Mouse (Mus musculus): ENCODE data around the gene Nos1ap. TPM values are rescaled to one million over a fixed set of nuclear protein-coding genes. Genes with fewer than 3 reads are reported as not detected.
A peak's percentile ranks its signal among the peaks of the same experiment; 100 is the strongest.

The Nos1ap gene
- polyA plus RNA-seq, 1 experiment from 2014 or later = 28.3 TPM

DNA sequence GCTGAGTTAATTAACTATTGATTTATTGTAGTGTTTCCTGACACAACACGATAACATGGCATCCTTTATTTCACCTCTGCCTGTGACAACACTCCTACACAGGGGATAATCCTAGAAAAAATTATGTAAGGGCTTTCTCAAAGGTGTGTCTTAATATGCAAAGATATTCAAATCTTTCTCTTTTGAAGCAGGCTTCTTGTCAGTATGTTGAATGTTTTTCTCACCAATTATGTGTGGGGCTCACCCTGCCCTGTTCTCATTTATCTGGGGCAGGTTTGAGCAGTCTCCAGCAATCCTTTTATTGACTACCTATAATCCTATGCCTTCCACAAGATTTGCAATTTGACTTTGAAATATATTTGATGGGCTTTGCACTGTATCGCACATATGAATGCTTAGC lies 97.1 kb downstream of the Nos1ap start:
- no peaks in the 10 kb centered on the region for H3K36me3 ChIP-seq (replicated peaks)
- no peak overlapping the region for H3K4me3 ChIP-seq
- no peak overlapping the region for H3K4me2 ChIP-seq
- H3K27me3 ChIP-seq (replicated peaks) = no peaks in the 10 kb centered on the region
- peak; percentile 56 for ATAC-seq (replicated peaks)
- H3K4me1 ChIP-seq = peaks cover 3% of the 10 kb centered on the region; the same call in 1 of the 2 replicates
- H3K27ac ChIP-seq = no peak overlapping the region; the same call in 1 of the 2 replicates
- no peaks in the 10 kb centered on the region for H3K9me3 ChIP-seq
- WGBS = 57% methylated on average over 2 of the region's 2 CpGs
- no peak overlapping the region for H3K9ac ChIP-seq

DNA sequence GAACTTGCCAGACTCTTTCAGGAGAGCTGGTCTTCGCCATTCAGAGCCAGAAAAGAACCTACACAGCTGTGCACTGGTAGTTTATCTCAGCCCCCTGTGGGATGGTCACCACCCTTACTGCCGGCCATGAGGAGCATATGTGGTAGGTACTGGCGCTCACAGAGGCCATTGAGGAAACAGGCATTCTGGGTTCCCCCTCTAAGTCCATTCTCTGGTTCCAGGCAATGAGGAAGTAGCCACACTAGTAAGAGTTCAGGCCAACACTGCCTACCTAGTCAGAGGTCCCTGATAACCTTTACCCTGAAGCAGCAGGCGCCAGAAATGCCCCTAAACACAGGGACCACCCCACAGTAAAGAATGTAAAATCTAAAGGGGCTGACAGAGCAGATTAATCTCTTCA lies 97.6 kb downstream of the Nos1ap start:
- 78% methylated on average over 4 of the region's 4 CpGs for WGBS
- peak; percentile 35; the same call in 1 of the 2 replicates for ATAC-seq (replicated peaks)
- Histone ChIP-seq H3K27ac (no peak overlapping the region), H3K9ac (no peak overlapping the region), H3K36me3 (replicated peaks) (no peaks in the 10 kb centered on the region), H3K27me3 (replicated peaks) (no peaks in the 10 kb centered on the region), H3K4me1 (peaks cover 3% of the 10 kb centered on the region; the same call in 1 of the 2 replicates), H3K9me3 (no peaks in the 10 kb centered on the region), H3K4me2 (no peak overlapping the region), H3K4me3 (no peak overlapping the region)

DNA sequence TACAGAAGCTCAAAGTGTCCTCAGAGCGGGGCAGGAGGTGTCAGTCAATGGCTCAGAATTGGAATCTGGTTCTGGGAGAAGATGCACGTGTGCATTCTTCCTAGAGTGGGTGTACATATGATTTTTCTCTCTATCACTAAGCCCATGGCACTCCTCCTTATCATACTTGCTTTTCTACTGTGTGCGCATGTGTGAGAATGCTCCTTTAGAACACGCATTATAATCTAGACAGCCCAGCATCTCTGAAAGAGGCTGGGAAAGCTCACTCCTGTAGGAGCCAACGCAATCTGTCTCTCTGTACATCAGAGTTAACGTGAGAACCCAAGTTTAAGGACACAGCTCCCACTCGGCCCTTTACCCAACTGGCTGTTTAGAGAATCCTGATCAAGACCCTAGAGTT lies 99.7 kb downstream of the Nos1ap start:
- Histone ChIP-seq H3K4me2 (no peak overlapping the region), H3K4me1 (peaks cover 9% of the 10 kb centered on the region), H3K4me3 (no peak overlapping the region), H3K27ac (no peak overlapping the region), H3K9ac (no peak overlapping the region), H3K27me3 (replicated peaks) (no peaks in the 10 kb centered on the region), H3K9me3 (no peaks in the 10 kb centered on the region), H3K36me3 (replicated peaks) (no peaks in the 10 kb centered on the region)
- 87% methylated on average over 7 of the region's 7 CpGs for WGBS
- no peak for ATAC-seq (replicated peaks)

DNA sequence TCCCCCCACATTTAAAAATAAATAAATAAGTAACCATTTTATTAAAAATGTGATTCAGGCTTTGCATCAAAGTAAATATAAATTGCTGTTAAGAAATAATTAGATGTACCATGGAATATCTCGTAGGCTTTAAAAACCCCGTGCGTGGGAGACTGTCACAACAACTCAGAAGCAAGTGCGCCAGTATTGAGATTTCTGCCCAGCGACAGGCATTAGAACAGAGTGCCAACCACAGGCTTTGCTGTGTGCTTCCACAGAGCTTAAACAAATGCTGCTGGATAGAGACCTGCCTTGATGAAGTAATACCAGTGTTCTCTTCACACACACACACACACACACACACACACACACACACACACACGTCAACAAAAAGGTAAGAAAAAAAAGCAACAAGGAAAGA lies 100.2 kb downstream of the Nos1ap start:
- H3K9me3 ChIP-seq = no peaks in the 10 kb centered on the region
- no peak overlapping the region for H3K27ac ChIP-seq
- H3K4me2 ChIP-seq = no peak overlapping the region
- peaks cover 13% of the 10 kb centered on the region for H3K4me1 ChIP-seq
- no peaks in the 10 kb centered on the region for H3K27me3 ChIP-seq (replicated peaks)
- no peaks in the 10 kb centered on the region for H3K36me3 ChIP-seq (replicated peaks)
- 84% methylated on average over 6 of the region's 6 CpGs for WGBS
- ATAC-seq (replicated peaks) = no peak
- H3K4me3 ChIP-seq = no peak overlapping the region
- H3K9ac ChIP-seq = no peak overlapping the region

DNA sequence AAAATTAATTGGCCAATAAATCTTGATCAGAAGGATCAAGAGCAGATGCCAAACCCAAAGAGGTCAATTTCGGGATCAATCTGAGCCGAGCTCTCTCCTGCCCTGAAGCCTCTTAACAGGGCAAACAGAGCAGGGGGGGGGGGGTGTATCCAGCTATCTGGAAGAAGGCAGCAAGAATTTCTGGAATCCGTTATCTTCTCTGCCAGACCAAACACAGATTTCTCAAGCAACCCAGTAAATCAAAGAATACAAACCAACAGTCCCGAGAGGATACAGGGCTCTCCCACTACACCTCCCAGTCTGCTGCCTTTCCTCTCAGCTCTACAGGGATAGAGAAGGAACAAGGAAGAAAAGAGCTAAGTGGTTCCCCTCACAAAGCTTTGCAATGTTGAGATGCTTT lies 104.5 kb downstream of the Nos1ap start:
- H3K27ac ChIP-seq = no peak overlapping the region

DNA sequence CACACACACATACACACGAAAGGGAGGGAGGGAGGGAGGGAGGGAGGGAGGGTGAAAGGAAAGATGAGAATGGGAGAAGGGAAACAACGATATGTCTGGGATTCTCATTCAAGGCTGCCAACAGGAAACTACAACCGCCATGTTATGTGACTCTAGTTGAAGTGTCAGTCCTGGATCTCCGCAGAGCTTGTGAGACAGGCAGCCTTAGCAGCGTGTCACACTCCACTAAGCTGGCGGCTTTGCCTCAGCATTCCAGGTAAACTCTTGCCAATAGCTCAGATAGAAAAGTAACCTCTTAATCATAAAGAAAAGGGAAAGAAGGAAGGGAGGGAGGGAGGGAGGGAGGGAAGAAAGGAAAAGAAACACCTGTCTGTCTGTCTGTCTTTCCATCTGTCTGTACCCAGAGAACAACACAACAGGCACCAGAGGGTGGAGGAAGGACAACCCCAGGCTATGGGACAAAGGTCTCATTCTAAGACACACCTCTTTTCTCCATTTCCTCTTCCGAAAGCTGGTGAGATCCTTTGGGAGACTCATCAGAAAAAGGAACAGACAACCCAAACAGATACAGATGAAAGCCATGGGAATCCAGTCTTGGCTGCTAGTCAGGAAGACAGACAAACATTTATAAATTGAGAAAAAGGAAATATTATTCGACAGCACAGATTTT lies 107.3 kb downstream of the Nos1ap start:
- H3K4me2 ChIP-seq = no peak overlapping the region
- no peak overlapping the region for H3K9ac ChIP-seq
- no peak overlapping the region for H3K27ac ChIP-seq
- H3K4me1 ChIP-seq = peaks cover 29% of the 10 kb centered on the region
- no peak for ATAC-seq (replicated peaks)
- H3K4me3 ChIP-seq = no peak overlapping the region
- H3K27me3 ChIP-seq (replicated peaks) = no peaks in the 10 kb centered on the region
- H3K36me3 ChIP-seq (replicated peaks) = no peaks in the 10 kb centered on the region
- WGBS = 78% methylated on average over 7 of the region's 8 CpGs
- no peaks in the 10 kb centered on the region for H3K9me3 ChIP-seq

More for the DNA sequence above, 104.5 kb downstream of the Nos1ap start:
- Histone ChIP-seq H3K9ac (no peak overlapping the region), H3K4me3 (no peak overlapping the region), H3K4me1 (peaks cover 16% of the 10 kb centered on the region), H3K36me3 (replicated peaks) (no peaks in the 10 kb centered on the region), H3K4me2 (no peak overlapping the region), H3K9me3 (no peaks in the 10 kb centered on the region), H3K27me3 (replicated peaks) (no peaks in the 10 kb centered on the region)
- no peak for ATAC-seq (replicated peaks)
- WGBS = 37% methylated on average over 4 of the region's 4 CpGs

DNA sequence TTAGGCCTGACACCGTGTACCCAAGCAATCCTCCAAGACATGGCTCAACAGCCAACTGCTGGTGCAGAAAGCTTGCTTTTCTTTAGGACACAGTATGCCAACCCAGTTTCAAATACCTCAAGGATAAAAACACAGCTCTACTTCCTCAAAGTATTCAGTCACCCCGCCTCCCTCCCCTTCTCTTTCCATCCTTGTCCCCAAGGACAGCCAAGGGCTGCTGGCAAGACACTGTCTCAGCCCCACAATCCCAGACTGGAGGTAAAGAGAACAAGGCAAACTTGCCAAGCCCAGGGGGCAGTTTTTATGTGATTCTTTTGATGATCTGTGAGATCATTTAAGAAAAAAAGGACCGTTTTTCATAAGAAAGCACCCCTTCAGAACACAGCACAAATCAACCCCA lies 108.6 kb downstream of the Nos1ap start:
- Histone ChIP-seq H3K4me2 (no peak overlapping the region), H3K36me3 (replicated peaks) (no peaks in the 10 kb centered on the region), H3K27ac (no peak overlapping the region), H3K4me1 (peaks cover 33% of the 10 kb centered on the region), H3K4me3 (no peak overlapping the region), H3K9me3 (no peaks in the 10 kb centered on the region), H3K9ac (no peak overlapping the region), H3K27me3 (replicated peaks) (no peaks in the 10 kb centered on the region)
- ATAC-seq (replicated peaks) = no peak
- 68% methylated on average over 3 of the region's 3 CpGs for WGBS

DNA sequence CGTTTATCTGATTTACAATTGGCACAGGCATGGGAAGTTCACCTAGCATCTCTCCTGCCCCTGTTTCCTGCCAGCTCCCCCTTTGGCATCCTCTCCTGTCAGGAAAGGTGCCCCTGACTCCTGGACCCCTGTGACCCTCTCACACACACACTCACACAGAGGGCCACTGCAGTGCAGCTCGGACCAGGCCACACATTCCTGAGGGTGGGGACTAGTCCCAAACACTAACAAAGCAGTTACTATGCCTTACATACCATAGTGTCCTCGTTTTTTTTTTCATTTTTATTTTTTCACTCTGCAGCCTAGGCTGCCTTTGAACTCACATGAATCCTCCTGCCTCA lies 110.2 kb downstream of the Nos1ap start:
- Histone ChIP-seq H3K9me3 (no peaks in the 10 kb centered on the region), H3K9ac (no peak overlapping the region), H3K27ac (no peak overlapping the region), H3K4me2 (no peak overlapping the region), H3K36me3 (replicated peaks) (no peaks in the 10 kb centered on the region), H3K27me3 (replicated peaks) (no peaks in the 10 kb centered on the region), H3K4me1 (peaks cover 23% of the 10 kb centered on the region), H3K4me3 (no peak overlapping the region)
- 31% methylated on average over 3 of the region's 3 CpGs for WGBS
- ATAC-seq (replicated peaks) = no peak

DNA sequence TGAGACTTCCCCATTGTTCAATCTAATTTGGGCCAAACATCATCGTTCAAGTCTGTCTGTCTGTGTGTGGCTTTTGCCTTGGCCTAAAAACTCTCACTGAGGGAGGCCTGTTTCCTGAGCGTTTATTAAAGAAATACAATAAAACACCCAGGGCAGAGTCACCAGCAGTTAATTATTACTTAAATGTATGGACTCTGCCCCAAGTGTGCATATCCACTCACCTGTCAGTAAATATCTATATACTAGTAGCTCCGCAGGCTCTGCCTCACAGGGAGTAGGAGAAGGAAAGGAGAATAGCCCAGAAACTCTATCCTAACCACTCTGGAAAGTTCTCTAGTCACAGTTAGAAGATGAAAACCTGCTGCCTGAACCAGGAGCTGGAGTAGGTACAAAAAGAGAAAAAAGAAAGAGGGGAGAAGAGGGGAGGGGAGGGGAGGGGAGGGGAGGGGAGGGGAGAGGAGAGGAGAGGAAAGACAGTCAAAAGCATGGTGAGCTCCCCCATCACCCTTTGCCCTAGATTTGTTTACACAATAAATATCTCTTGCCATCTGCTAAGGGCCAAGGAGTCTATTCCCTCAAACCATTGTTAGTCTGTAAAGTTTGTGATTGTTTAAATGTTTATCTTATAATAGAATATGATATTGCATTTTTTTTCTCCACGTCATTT lies 110.7 kb downstream of the Nos1ap start:
- no peak for ATAC-seq (replicated peaks)
- Histone ChIP-seq H3K4me2 (no peak overlapping the region), H3K27me3 (replicated peaks) (no peaks in the 10 kb centered on the region), H3K9ac (no peak overlapping the region), H3K27ac (no peak overlapping the region), H3K4me1 (peaks cover 23% of the 10 kb centered on the region), H3K4me3 (no peak overlapping the region), H3K36me3 (replicated peaks) (no peaks in the 10 kb centered on the region), H3K9me3 (no peaks in the 10 kb centered on the region)
- 55% methylated on average over 4 of the region's 4 CpGs for WGBS

DNA sequence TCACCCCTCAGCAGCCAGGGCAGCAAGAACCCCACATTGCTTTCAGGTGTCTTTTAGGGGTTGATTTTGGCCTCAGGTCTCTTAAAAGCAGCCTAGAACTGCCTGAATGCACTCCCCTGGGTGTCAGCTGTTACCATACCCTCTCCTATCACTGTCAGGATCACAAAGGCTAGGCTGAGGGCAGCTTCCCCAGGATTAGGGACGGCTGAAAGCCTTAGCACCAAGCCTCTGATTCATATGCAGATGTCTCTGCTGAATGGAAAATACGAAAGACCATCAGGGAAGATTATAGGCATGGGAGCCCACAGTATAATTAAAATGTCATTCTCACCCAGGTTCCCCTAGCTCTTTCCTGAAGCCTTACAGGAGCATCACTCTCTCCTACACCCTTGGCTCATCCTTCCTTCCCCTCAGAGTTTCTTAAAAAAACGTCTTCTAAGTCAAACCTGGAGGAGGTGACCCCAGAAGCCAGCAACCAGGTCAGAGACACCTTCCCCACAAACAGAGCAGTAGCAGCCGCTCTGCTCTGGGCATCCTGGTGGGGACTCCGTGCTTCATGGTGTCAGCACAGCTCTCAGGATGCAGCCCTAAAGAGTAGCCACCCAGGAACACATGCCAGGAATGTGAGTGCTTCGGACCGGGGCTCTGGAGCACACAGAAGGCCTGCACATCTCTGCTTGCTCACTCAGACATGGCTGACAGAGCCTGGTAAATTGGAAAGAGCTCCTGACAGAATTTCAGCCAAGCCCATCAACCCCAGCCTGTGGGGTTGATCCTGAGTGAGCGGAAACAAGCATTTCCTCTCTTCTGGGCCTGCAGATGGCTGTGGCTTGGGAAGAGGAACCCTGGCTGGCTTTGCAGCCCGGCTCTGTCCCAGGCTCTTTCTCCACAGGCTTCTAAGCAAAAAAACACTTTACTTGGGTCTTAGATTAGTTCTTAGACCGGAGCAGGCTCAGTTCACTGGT lies 111.7 kb downstream of the Nos1ap start:
- H3K36me3 ChIP-seq (replicated peaks) = no peaks in the 10 kb centered on the region
- no peaks in the 10 kb centered on the region for H3K9me3 ChIP-seq
- WGBS = 15% methylated on average over 10 of the region's 10 CpGs
- no peak overlapping the region for H3K4me2 ChIP-seq
- ATAC-seq (replicated peaks) = peak; percentile 62
- H3K4me1 ChIP-seq = peaks cover 23% of the 10 kb centered on the region
- no peaks in the 10 kb centered on the region for H3K27me3 ChIP-seq (replicated peaks)
- H3K4me3 ChIP-seq = no peak overlapping the region
- no peak overlapping the region for H3K9ac ChIP-seq
- H3K27ac ChIP-seq = no peak overlapping the region; the same call in 1 of the 2 replicates

DNA sequence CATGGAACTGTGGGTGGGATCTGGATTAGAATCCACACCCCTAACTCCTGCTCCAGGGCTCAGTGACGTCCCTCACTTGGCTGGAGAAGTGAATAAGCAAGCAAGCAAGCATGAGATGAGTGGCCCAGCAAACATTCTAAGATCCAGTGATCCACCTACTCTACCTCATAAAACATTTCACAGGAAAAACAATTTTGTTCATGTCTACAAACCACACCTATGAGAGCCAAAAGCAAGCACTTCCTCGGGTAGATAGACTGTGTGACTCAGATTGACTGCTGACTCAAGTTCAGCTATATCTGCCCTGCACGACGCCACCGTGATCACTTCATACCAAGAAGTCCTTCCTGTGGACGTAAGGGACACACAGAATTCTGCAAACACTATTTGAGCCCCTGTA lies 116.2 kb downstream of the Nos1ap start:
- H3K9ac ChIP-seq = no peak overlapping the region
- no peak overlapping the region for H3K4me2 ChIP-seq
- ATAC-seq (replicated peaks) = no peak
- H3K4me1 ChIP-seq = peaks cover 14% of the 10 kb centered on the region
- H3K4me3 ChIP-seq = no peak overlapping the region
- no peak overlapping the region for H3K27ac ChIP-seq
- H3K9me3 ChIP-seq = no peaks in the 10 kb centered on the region
- 82% methylated on average over 6 of the region's 6 CpGs for WGBS
- no peaks in the 10 kb centered on the region for H3K36me3 ChIP-seq (replicated peaks)
- no peaks in the 10 kb centered on the region for H3K27me3 ChIP-seq (replicated peaks)

DNA sequence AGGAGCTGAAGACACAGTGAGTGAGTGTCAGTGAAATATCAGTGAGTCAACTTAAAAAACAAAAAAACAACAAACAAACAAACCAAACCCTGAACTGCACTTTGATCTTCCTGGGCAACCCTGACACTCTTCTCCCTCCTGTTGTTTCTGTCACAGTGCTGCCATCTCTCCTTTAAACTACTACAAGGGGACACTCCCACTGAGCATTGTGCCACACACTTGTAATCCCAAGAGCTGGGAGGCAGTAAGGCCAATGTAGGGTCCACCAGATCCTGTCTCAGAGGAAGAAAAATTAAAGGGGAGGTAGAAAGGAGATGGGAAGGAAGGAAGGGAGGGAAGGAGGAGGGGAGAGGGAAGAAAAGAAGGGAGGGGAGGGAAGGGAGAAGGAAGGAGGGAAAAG lies 116.8 kb downstream of the Nos1ap start:
- Histone ChIP-seq H3K9ac (no peak overlapping the region), H3K4me3 (no peak overlapping the region), H3K4me1 (peaks cover 8% of the 10 kb centered on the region), H3K27ac (no peak overlapping the region), H3K9me3 (no peaks in the 10 kb centered on the region), H3K4me2 (no peak overlapping the region), H3K27me3 (replicated peaks) (no peaks in the 10 kb centered on the region), H3K36me3 (replicated peaks) (no peaks in the 10 kb centered on the region)
- ATAC-seq (replicated peaks) = no peak

Measured in midbrain, embryonic 15.5 days (tissue).